Mouse (Mus musculus): ENCODE measurements around the gene Hpcal1.

DNA sequence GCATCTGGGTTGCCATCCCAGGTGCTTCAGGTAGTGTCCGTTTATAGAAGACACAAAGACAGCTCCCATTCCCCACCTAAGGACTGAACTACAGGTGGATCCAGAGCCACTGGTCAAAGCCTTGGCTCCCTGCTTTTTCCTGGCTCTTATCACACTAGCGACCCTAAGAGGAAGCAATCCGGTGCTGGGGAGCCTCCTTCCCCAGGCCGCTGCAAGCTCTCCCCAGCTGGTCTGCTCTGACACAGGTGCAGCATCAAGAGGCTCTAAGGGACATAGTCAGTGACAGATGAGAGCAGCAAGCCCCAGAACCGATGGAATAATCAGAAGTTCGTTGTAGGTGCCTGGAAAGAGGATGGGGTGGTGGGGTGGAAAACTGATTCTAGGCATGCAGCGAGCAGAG is 54.8 kb downstream of the Hpcal1 start:
- no peak for TF ChIP-seq POLR2A (IDR thresholded peaks at IDR 0.05; ENCODE audit: low read depth, low read length)
- no peak for TF ChIP-seq CTCF (IDR thresholded peaks at IDR 0.05; ENCODE audit: extremely low read depth, insufficient read length, insufficient replicate concordance, low read depth, low read length)
